Mouse (Mus musculus): ENCODE measurements around the gene Syne1.

Syne1 gene

GRCm38 (mm10) chr10:5159679-5160078 is 391.6 kb downstream of the Syne1 start:
- no peak for DNase-seq (ENCODE audit: low spot score in 2 of 2)

- no peak for DNase-seq (ENCODE audit: low spot score in 2 of 2)
Observed at GRCm38 (mm10) chr10:5153047-5153446, 398.2 kb downstream of the Syne1 start.

GRCm38 (mm10) chr10:5141471-5141870 is 409.8 kb downstream of the Syne1 start:
- DNase-seq (ENCODE audit: low spot score in 2 of 2) = no peak

DNA sequence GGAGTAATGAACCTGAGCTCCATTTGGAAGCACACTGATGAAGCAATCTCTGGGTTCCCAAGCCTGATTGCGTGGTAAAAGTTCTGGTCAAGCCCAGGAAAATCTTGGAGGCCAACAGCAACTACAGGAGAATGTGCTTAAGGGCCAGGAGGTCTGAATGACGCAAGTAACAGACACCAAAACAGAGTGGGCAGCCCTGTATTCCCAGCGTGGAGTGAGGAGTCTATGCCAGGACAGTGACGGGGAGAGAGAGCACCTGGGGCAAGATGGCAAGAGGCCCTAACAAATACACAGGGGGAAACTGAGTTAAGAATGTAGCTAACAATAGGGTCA is 411.4 kb downstream of the Syne1 start:
- DNase-seq (ENCODE audit: low spot score in 2 of 2) = peak in 1 of 2 experiments; percentile 37

DNA sequence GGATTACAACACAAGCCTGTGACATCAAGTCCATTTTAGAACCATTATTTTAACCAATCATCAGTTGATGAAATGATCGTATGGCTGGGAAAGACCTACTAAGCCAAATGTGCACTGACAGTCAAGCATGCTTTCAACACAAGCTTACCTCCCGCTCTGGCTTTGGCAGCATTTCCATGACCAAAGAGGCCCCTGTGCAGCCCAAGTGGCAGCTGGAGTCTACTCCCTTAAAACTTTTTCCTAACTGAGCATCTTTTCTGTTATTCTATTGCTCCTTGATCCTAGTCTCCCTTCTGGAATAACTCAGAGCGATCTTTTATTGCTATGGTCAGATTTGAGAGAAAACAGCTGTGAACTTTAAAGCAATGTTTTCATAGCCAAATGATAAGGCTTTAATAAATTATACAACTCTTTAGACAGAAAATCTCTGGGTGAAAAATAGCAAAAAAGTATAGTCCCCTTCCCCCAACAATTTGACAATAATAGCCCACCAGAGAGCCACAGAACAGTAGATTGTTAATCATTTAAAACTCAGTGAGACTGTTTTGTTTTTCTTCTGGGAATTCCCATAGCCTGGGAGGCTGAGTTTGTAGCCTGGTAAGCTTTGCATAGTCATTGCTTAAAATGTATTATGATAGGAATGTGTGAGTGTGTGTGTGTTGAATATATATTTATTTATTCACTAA is 411.9 kb downstream of the Syne1 start:
- peak in 1 of 2 experiments; percentile 31 for DNase-seq (ENCODE audit: low spot score in 2 of 2)

GRCm38 (mm10) chr10:5132050-5132449 is 419.2 kb downstream of the Syne1 start:
- no peak for DNase-seq (ENCODE audit: low spot score in 2 of 2)

DNA sequence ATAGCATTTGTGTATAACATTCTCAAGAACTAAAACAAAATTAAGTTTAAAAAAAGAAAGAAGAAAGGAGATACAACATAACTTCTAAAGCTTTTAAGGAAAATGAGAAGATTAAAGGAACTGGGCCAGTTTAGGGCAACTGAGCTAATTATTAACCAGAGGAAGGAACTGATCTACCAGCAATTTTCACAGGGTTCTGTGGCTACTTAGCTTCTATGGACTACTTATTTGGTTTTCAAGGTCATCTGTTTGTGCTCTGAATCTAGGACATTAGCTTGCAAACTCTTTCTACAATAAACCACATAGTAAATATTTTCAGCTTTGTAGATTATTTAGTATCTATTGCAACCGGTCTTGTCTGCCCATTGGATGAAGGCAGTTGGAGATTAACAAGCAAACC is 420.8 kb downstream of the Syne1 start:
- DNase-seq (ENCODE audit: low spot score in 2 of 2) = no peak

DNA sequence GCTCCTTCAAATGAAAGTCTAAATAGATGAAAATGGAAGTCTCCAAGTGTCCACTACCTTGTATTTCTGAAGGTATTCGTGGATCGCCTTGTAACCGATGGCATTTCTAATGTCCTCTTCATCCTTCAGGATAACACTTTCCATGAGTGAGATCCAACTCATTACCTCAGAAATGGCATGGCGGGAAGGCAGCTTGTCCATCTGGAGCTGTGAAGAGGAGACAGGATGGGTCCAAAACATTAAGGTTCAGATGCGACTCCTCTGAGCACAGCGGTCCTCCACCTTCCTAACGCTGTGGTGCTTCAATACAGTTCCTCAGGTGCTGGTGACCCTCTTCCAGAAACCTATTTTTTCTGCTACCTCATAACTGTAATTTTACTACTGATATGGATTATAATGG is 426.5 kb downstream of the Syne1 start:
- no peak for DNase-seq (ENCODE audit: low spot score in 2 of 2)

GRCm38 (mm10) chr10:5116720-5117119 is 434.6 kb downstream of the Syne1 start:
- DNase-seq (ENCODE audit: low spot score in 2 of 2) = no peak

- DNase-seq (ENCODE audit: low spot score in 2 of 2) = no peak
Observed at GRCm38 (mm10) chr10:5116155-5116554, 435.1 kb downstream of the Syne1 start.

DNA sequence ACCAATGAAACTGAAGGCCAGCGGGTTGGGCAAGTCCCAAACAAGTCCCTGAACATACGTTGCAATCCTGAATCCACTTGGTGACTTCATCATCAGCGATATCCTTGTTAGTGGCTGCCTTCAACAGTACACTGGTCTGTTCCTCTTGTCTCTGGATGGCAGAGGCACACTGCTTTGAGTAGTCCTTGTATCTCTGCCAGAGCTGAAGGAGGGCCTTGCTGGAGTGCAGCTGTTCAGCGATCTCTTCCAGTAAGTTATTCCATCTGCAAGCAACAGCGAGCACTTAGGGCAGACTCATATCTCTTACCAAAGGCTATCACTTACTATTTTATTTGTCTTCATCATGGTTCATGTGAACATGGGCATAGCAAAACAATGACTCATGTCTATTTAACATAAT is 440.5 kb downstream of the Syne1 start:
- no peak for DNase-seq (ENCODE audit: low spot score in 2 of 2)

GRCm38 (mm10) chr10:5097754-5098137 is 453.5 kb downstream of the Syne1 start:
- no peak for DNase-seq (ENCODE audit: low spot score in 2 of 2)

GRCm38 (mm10) chr10:5096996-5097753 is 454.1 kb downstream of the Syne1 start:
- no peak for DNase-seq (ENCODE audit: low spot score in 2 of 2)

DNA sequence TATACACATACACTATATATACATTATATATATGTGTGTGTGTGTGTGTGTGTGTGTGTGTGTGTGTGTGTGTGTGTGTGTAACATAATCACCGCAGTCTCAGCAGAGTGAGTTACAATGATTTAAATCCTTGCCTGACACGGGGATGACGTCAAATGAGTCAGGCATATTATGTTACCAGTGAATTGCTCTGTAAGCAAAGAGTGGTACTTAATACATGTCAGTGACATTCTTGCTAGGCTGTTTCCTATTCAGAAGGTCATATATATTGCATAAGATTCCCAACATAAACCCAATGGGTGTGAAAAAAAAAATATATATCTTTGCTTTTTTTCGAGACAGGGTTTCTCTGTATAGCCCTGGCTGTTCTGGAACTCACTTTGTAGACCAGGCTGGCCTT is 462.1 kb downstream of the Syne1 start:
- DNase-seq (ENCODE audit: low spot score in 2 of 2) = no peak

GRCm38 (mm10) chr10:5087336-5087735 is 463.9 kb downstream of the Syne1 start:
- DNase-seq (ENCODE audit: low spot score in 2 of 2) = no peak

GRCm38 (mm10) chr10:5086329-5086728 is 465.0 kb downstream of the Syne1 start:
- no peak for DNase-seq (ENCODE audit: low spot score in 2 of 2)

GRCm38 (mm10) chr10:5085792-5086191 is 465.5 kb downstream of the Syne1 start:
- peak; percentile 21 for DNase-seq (ENCODE audit: low spot score in 2 of 2)

- DNase-seq (ENCODE audit: low spot score in 2 of 2) = no peak
Observed at GRCm38 (mm10) chr10:5083716-5084115, 467.6 kb downstream of the Syne1 start.

DNA sequence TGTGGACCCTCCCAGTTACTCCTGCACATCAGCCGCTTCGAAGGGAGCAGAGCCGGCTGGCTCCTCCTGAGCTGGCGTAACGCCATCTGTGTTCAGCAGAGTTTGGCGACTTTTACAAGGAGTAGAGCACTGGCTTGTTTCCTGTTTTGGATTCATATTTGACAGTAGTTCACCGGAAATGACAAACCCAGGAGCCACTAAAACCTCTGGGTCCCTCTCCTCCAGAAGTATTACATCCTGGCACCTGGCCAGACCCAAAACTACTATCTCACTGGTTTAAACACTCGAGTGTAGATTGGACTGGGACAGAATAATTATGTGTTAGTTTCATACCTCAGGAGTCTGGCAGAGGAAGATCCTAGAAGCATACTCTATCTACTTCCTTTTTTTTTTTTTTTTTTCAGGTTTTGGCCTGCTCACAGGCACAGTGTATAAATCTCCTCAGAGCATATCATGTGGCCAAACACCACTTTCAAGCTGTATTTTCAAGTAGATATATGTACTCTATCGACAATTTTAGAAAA is 471.3 kb downstream of the Syne1 start:
- no peak for DNase-seq (ENCODE audit: low spot score in 2 of 2)

- DNase-seq (ENCODE audit: low spot score in 2 of 2) = no peak
Observed at GRCm38 (mm10) chr10:5075724-5076123, 475.6 kb downstream of the Syne1 start.

- DNase-seq (ENCODE audit: low spot score in 2 of 2) = no peak
Observed at GRCm38 (mm10) chr10:5072054-5072453, 479.2 kb downstream of the Syne1 start.

- no peak for DNase-seq (ENCODE audit: low spot score in 2 of 2)
Observed at GRCm38 (mm10) chr10:5070941-5071231, 480.4 kb downstream of the Syne1 start.

- no peak for DNase-seq (ENCODE audit: low spot score in 2 of 2)
Observed at GRCm38 (mm10) chr10:5070168-5070940, 480.9 kb downstream of the Syne1 start.

All from urinary bladder, adult 18-20 months (tissue).